Mouse (Mus musculus): Measurements from ENCODE around the gene Arhgef12. TPM values are rescaled to one million over a fixed set of nuclear protein-coding genes. Genes with fewer than 3 reads are reported as not detected.
A peak's percentile ranks its signal among the peaks of the same experiment; 100 is the strongest.

Gene Arhgef12
- polyA plus RNA-seq (2015; fragmentation: Nextera tagmentation; extraction: Ambion mirVana), result 13.0 and 16.5 TPM in 2 replicates

DNA sequence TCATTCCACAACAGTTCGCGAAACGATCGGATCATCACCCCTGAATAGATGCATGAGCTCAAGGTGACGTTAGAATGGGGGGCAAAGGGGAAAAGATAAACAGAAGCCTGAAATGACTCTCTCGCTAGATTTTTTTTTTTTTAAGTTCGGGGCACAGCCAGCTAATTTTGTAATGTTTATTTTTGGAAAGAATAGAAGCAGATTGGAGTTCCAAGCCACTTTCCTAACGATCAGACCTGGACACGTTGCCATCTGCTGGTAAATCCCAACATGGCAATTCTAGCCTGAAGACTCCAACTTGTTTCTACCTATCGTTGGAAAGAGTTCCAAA lies at the start of gene Arhgef12:
TSS of gene Arhgef12 (minus strand) at position 53 of the 331 bp plus-strand sequence.
- peaks cover 27% of the 10 kb centered on the region for H3K4me1 ChIP-seq (ENCODE audit: insufficient read depth, low read length)
- H3K27me3 ChIP-seq (ENCODE audit: insufficient read depth, low read length), result no peaks in the 10 kb centered on the region
- peaks cover 16% of the 10 kb centered on the region for H3K36me3 ChIP-seq (ENCODE audit: insufficient read depth, low read length)
- no peaks in the 10 kb centered on the region for H3K9me3 ChIP-seq (ENCODE audit: low read length)
- ATAC-seq (ENCODE audit: low FRiP score, low TSS enrichment), result no peak
- peak within 1 kb of the TSS; percentile 94 for H3K27ac ChIP-seq (ENCODE audit: low read length)
- H3K4me3 ChIP-seq (ENCODE audit: low read length), result peak within 1 kb of the TSS; percentile 88
- 18% methylated on average over 10 of the region's 10 CpGs for WGBS
- H3K4me2 ChIP-seq (replicated peaks; ENCODE audit: low read depth, low read length), result peak within 1 kb of the TSS; percentile 77
- peak within 1 kb of the TSS; percentile 95 for H3K9ac ChIP-seq (replicated peaks; ENCODE audit: low read length)

DNA sequence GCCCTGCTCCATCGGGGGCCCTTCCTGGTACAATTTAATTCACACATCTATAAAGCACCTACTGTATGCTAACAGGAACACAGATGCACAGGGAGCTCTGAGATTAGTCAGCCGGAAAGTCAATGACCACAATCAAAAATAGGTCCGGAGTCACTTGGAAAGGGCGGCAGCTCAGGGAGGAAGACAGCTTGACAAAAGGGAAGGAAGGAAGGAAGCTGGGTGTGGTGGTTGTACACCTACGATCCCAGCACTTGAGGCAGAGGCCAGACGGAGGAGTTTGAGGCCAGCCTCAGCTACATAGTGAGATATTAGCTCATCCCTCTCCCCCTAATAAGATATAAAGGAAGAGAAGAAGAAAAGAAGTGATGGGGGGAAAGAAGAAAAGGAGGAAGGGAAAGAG lies 48.9 kb upstream of the Arhgef12 start:
- WGBS, result 67% methylated on average over 6 of the region's 6 CpGs
- H3K4me1 ChIP-seq (ENCODE audit: insufficient read depth, low read length), result 0 out of 2 replicates have a peak, but pooled peaks cover 5% of the 10 kb centered on the region
- ATAC-seq (ENCODE audit: low FRiP score, low TSS enrichment), result no peak
- no peak overlapping the region for H3K4me2 ChIP-seq (replicated peaks; ENCODE audit: low read depth, low read length)
- H3K27me3 ChIP-seq (ENCODE audit: insufficient read depth, low read length), result no peaks in the 10 kb centered on the region
- H3K27ac ChIP-seq (ENCODE audit: low read length), result no peak overlapping the region
- H3K4me3 ChIP-seq (ENCODE audit: low read length), result no peak overlapping the region
- no peaks in the 10 kb centered on the region for H3K36me3 ChIP-seq (ENCODE audit: insufficient read depth, low read length)
- H3K9ac ChIP-seq (replicated peaks; ENCODE audit: low read length), result no peak overlapping the region
- H3K9me3 ChIP-seq (ENCODE audit: low read length), result no peaks in the 10 kb centered on the region

DNA sequence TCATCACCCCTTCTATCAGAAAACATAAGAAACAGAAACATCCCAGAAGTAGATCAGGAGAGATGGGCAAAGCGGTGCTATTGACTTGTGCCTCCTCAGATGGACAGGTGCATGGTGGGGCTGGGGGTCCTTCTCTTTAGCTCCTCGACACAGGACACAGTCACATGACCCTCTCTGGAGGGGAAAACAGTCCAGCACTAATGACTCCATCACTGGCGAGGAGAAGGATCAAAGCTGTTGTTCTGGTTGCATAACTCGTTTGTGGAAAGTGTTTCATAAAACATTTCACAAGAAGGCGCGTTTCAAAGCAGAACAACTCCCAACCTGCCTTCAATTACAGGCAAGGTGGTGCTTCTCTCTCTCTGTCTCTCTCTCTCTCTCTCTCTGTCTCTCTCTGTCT lies 44.7 kb upstream of the Arhgef12 start:
- Histone ChIP-seq H3K4me3 (ENCODE audit: low read length) (no peak overlapping the region), H3K9ac (replicated peaks; ENCODE audit: low read length) (no peak overlapping the region), H3K4me2 (replicated peaks; ENCODE audit: low read depth, low read length) (no peak overlapping the region), H3K27me3 (ENCODE audit: insufficient read depth, low read length) (no peaks in the 10 kb centered on the region), H3K9me3 (ENCODE audit: low read length) (no peaks in the 10 kb centered on the region), H3K36me3 (ENCODE audit: insufficient read depth, low read length) (no peaks in the 10 kb centered on the region), H3K27ac (ENCODE audit: low read length) (no peak overlapping the region), H3K4me1 (ENCODE audit: insufficient read depth, low read length) (no peaks in the 10 kb centered on the region)
- WGBS, result 68% methylated on average over 6 of the region's 6 CpGs
- no peak for ATAC-seq (ENCODE audit: low FRiP score, low TSS enrichment)

DNA sequence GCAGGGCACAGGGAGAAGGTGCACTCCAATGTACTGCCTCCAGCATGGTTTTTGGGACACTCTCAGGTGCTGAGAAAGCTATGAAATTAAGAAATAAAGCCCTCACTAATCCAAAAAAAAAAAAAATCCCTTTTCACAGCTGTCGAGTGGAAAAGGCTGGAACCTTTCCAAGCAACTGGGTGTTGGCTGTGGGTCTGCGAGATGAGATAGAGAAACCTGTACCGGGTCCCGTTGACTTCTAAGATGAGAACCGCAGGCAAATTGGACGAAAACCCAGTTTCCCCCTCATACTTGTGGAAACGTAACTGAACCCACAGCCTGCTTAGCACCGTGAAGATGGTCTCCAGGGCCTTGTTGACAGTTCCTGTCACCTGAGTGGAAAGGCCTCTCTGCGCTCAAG lies 43.9 kb upstream of the Arhgef12 start:
- 70% methylated on average over 9 of the region's 9 CpGs for WGBS
- Histone ChIP-seq H3K9me3 (ENCODE audit: low read length) (no peaks in the 10 kb centered on the region), H3K27me3 (ENCODE audit: insufficient read depth, low read length) (no peaks in the 10 kb centered on the region), H3K27ac (ENCODE audit: low read length) (no peak overlapping the region), H3K4me3 (ENCODE audit: low read length) (no peak overlapping the region), H3K4me1 (ENCODE audit: insufficient read depth, low read length) (no peaks in the 10 kb centered on the region), H3K9ac (replicated peaks; ENCODE audit: low read length) (no peak overlapping the region), H3K4me2 (replicated peaks; ENCODE audit: low read depth, low read length) (no peak overlapping the region), H3K36me3 (ENCODE audit: insufficient read depth, low read length) (no peaks in the 10 kb centered on the region)
- ATAC-seq (ENCODE audit: low FRiP score, low TSS enrichment), result no peak

DNA sequence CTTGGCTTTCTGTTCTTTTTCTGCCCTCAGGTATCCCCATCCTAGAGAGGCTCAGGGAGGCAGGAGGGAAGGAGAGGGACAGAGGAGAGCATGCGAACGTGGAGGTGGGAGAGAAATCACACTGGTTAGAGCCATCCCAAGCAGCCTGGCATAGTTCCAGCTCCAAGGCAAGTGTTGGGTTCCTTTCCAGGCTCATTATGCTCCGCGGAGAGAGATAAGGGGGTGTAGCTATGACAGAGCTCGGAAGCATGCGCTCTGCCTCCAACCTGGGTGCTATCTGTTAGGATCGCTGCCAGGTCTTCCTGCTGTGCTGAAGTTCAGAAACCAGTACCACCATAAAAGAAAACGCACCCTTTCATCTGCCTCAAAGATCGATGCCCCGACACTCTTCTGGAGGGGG lies 43.0 kb upstream of the Arhgef12 start:
- Histone ChIP-seq H3K27me3 (ENCODE audit: insufficient read depth, low read length) (no peaks in the 10 kb centered on the region), H3K4me1 (ENCODE audit: insufficient read depth, low read length) (no peaks in the 10 kb centered on the region), H3K9ac (replicated peaks; ENCODE audit: low read length) (no peak overlapping the region), H3K4me2 (replicated peaks; ENCODE audit: low read depth, low read length) (no peak overlapping the region), H3K36me3 (ENCODE audit: insufficient read depth, low read length) (no peaks in the 10 kb centered on the region), H3K4me3 (ENCODE audit: low read length) (no peak overlapping the region), H3K27ac (ENCODE audit: low read length) (no peak overlapping the region), H3K9me3 (ENCODE audit: low read length) (no peaks in the 10 kb centered on the region)
- no peak for ATAC-seq (ENCODE audit: low FRiP score, low TSS enrichment)
- WGBS, result 39% methylated on average over 10 of the region's 10 CpGs

DNA sequence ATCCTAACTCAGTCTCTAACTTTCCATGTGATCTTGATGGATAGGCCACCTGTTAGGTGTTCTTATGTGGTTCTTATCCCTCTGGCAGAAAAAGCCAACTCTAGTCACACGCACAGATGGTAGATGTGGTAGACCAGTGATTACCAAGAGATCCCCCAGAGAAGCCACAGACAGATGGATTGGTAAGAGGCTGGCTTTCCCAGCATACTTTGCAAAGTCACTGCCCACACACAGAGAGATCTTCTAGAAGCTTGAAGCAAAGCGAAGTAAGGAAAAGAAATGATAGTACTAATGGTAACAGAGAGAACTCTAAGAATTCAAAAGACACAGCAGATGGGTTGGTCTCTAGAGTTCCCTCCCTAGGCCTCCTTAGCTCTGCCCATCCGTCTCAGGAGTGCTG lies 42.5 kb upstream of the Arhgef12 start:
- Histone ChIP-seq H3K4me2 (replicated peaks; ENCODE audit: low read depth, low read length) (no peak overlapping the region), H3K27me3 (ENCODE audit: insufficient read depth, low read length) (no peaks in the 10 kb centered on the region), H3K27ac (ENCODE audit: low read length) (no peak overlapping the region), H3K9ac (replicated peaks; ENCODE audit: low read length) (no peak overlapping the region), H3K4me1 (ENCODE audit: insufficient read depth, low read length) (no peaks in the 10 kb centered on the region), H3K36me3 (ENCODE audit: insufficient read depth, low read length) (no peaks in the 10 kb centered on the region), H3K9me3 (ENCODE audit: low read length) (no peaks in the 10 kb centered on the region), H3K4me3 (ENCODE audit: low read length) (no peak overlapping the region)
- ATAC-seq (ENCODE audit: low FRiP score, low TSS enrichment), result no peak
- 88% methylated on average over 3 of the region's 3 CpGs for WGBS

DNA sequence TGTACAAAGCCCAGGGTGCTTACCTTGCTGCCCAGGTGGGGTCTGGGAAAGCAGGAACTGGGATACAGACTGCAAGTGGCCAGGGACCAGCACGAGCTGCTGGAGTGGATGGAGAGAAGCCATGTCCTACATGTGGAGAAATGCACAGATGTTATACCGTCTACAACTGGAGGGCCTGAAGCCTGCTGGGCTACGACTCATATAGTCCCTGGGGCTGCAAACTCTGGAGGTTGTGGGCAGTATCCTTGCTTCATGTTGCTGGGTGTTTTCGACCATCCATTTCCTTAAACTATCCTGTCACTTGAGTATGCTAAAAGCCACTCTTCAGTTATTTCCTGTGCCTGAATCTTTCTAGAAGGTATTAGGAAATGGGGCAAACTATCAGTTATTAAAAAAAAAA lies 38.2 kb upstream of the Arhgef12 start:
- no peak overlapping the region for H3K9ac ChIP-seq (replicated peaks; ENCODE audit: low read length)

DNA sequence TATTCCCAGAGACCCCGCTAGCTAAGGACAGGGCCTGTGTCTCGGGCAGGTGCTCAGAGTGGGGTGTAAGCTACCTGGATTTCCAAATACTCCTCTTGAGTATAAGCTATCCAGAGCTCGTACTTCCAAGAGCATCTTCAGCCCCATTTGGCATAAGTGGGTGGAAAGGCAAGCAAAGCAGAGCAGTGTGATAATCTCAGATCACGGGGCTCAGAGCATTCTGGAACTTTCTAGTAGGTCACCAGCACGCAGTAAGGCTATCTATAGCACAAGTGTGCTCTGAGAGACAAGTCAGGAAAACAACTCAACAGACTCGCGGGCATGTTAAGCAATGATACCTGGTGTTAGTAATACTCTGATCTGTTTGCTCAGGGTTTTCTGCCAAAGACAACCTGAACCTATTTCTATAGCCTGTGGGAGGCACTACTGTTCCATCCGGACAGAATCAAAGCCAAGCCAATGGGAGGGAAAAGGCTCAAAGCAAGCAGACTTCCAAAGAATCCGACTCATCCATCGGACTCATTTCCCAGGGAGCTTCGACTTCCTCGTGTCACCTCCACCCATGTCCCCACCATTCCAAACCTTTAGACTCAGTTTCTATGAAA lies 37.3 kb upstream of the Arhgef12 start:
- H3K9ac ChIP-seq (replicated peaks; ENCODE audit: low read length), result no peak overlapping the region
- H3K27me3 ChIP-seq (ENCODE audit: insufficient read depth, low read length), result no peaks in the 10 kb centered on the region
- H3K4me1 ChIP-seq (ENCODE audit: insufficient read depth, low read length), result no peaks in the 10 kb centered on the region
- no peak overlapping the region for H3K4me3 ChIP-seq (ENCODE audit: low read length)
- no peaks in the 10 kb centered on the region for H3K9me3 ChIP-seq (ENCODE audit: low read length)
- H3K4me2 ChIP-seq (replicated peaks; ENCODE audit: low read depth, low read length), result no peak overlapping the region
- no peak overlapping the region for H3K27ac ChIP-seq (ENCODE audit: low read length)
- ATAC-seq (ENCODE audit: low FRiP score, low TSS enrichment), result no peak
- 72% methylated on average over 12 of the region's 12 CpGs for WGBS
- no peaks in the 10 kb centered on the region for H3K36me3 ChIP-seq (ENCODE audit: insufficient read depth, low read length)

More for the DNA sequence above, 38.2 kb upstream of the Arhgef12 start:
- Histone ChIP-seq H3K36me3 (ENCODE audit: insufficient read depth, low read length) (no peaks in the 10 kb centered on the region), H3K27me3 (ENCODE audit: insufficient read depth, low read length) (no peaks in the 10 kb centered on the region), H3K9me3 (ENCODE audit: low read length) (no peaks in the 10 kb centered on the region), H3K4me2 (replicated peaks; ENCODE audit: low read depth, low read length) (no peak overlapping the region), H3K27ac (ENCODE audit: low read length) (no peak overlapping the region), H3K4me3 (ENCODE audit: low read length) (no peak overlapping the region), H3K4me1 (ENCODE audit: insufficient read depth, low read length) (no peaks in the 10 kb centered on the region)
- WGBS, result 82% methylated on average over 4 of the region's 4 CpGs
- no peak for ATAC-seq (ENCODE audit: low FRiP score, low TSS enrichment)

DNA sequence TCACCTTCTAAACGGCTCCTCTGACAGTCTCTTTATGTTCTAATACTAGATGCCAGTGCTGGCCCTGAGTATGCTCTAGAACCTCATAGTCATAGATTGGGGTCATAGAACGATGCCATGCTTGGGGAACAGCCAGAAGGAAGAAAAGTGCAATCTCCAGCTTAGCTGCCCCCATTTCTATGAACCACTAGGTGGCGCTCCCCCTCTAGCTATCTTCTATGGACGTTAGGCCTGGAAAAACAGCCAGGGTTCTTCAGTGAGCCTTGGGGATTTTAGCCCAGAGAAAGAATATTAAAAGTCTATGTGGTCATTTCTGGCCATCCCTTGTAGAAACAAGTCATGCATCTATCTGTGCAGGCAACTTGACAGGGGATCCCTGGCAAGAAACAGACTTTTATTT lies 34.8 kb upstream of the Arhgef12 start:
- ATAC-seq (ENCODE audit: low FRiP score, low TSS enrichment), result no peak
- WGBS, result 7% methylated on average over 4 of the region's 4 CpGs
- Histone ChIP-seq H3K9me3 (ENCODE audit: low read length) (no peaks in the 10 kb centered on the region), H3K27me3 (ENCODE audit: insufficient read depth, low read length) (no peaks in the 10 kb centered on the region), H3K4me1 (ENCODE audit: insufficient read depth, low read length) (no peaks in the 10 kb centered on the region), H3K4me3 (ENCODE audit: low read length) (no peak overlapping the region), H3K27ac (ENCODE audit: low read length) (no peak overlapping the region), H3K36me3 (ENCODE audit: insufficient read depth, low read length) (no peaks in the 10 kb centered on the region), H3K9ac (replicated peaks; ENCODE audit: low read length) (no peak overlapping the region), H3K4me2 (replicated peaks; ENCODE audit: low read depth, low read length) (no peak overlapping the region)

DNA sequence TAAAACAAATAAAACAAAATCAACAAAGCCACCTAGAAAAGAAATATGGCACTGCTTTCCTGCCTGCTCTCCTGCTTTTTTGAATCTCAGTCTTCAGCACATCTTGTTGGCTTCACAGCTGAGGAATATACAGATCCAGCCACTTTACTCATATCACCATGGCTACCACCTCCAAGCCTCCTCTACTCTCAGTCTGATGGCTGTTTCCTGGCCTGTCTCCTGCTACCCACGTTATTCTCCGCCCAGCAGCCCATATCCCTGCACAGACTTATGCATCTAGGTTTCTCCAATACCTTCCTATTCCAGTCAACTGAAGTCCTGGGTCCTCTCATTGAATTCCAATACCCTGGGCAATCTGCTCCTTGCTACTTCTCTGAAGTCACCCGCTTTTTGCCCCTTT lies 26.5 kb upstream of the Arhgef12 start:
- H3K4me1 ChIP-seq (ENCODE audit: insufficient read depth, low read length), result peaks cover 10% of the 10 kb centered on the region; the same call in 1 of the 2 replicates
- no peak overlapping the region for H3K27ac ChIP-seq (ENCODE audit: low read length)
- ATAC-seq (ENCODE audit: low FRiP score, low TSS enrichment), result no peak
- no peaks in the 10 kb centered on the region for H3K36me3 ChIP-seq (ENCODE audit: insufficient read depth, low read length)
- WGBS, result 78% methylated on average over 3 of the region's 3 CpGs
- H3K9ac ChIP-seq (replicated peaks; ENCODE audit: low read length), result no peak overlapping the region
- H3K27me3 ChIP-seq (ENCODE audit: insufficient read depth, low read length), result no peaks in the 10 kb centered on the region
- no peak overlapping the region for H3K4me2 ChIP-seq (replicated peaks; ENCODE audit: low read depth, low read length)
- no peaks in the 10 kb centered on the region for H3K9me3 ChIP-seq (ENCODE audit: low read length)
- H3K4me3 ChIP-seq (ENCODE audit: low read length), result no peak overlapping the region

All from kidney, embryonic 16.5 days (tissue).